Mouse (Mus musculus) spleen, adult 2 months (tissue): Measurements from ENCODE around the gene Igsf11.

Source experiments
- CTCF ChIP-seq: fragments of 200-500 bp; IDR thresholded peaks from 2 replicates; pipeline ENCODE4 v1.5.1; 2011; ENCODE audit warnings: mild to moderate bottlenecking, inconsistent platforms; ENCODE audit not compliant: insufficient read depth, insufficient read length, insufficient replicate concordance; ENCODE audit errors: extremely low read depth
- POLR2A ChIP-seq: fragments of 200-500 bp; IDR thresholded peaks from 2 replicates; pipeline ENCODE4 v1.6.1; 2011; ENCODE audit warnings: low read depth, low read length, inconsistent platforms

GRCm38 (mm10) chr16:39044381-39044780 lies 151.9 kb downstream of the Igsf11 start:
- no peak for TF ChIP-seq CTCF
- no peak for TF ChIP-seq POLR2A
